Mouse (Mus musculus): Measurements from ENCODE around the gene Ddx41.

GRCm38 (mm10) chr13:55522730-55523129 lies 13.7 kb downstream of the Ddx41 start:
- TF ChIP-seq CTCF (IDR thresholded peaks at IDR 0.05; ENCODE audit: low read depth, low read length) (no peak), GATA1 (IDR thresholded peaks at IDR 0.05; ENCODE audit: borderline replicate concordance, low read length) (no peak), TAL1 (conservative IDR thresholded peaks at IDR 0.05; ENCODE audit: low read depth, low read length) (no peak), POLR2AphosphoS5 (IDR thresholded peaks at IDR 0.05; ENCODE audit: insufficient replicate concordance, low read depth, low read length) (no peak), GATA2 (IDR thresholded peaks at IDR 0.05; ENCODE audit: borderline replicate concordance, low read depth, low read length) (no peak)
